Mouse (Mus musculus): ENCODE measurements around the gene Btn1a1. TPM values are rescaled to one million over a fixed set of nuclear protein-coding genes. Genes with fewer than 3 reads are reported as not detected.

Gene Btn1a1
- 0.06 TPM for polyA plus RNA-seq (2021)

GRCm38 (mm10) chr13:23465600-23466109 is at the start of gene Btn1a1:
Btn1a1 (minus strand) TSS chr13:23465901.
- ATAC-seq = peak; percentile 42
- H3K27me3 ChIP-seq = no peaks in the 10 kb centered on the region
- CTCF ChIA-PET = no interaction called here
- POLR2A ChIA-PET = no interaction called here
- in situ Hi-C loops (cut with MboI; ENCODE audit: low pct_unique_long_range_greater_than_20kb) = no loop called here
- TF ChIP-seq CTCF (IDR thresholded peaks at IDR 0.05) = no peak
- DNase-seq (ENCODE audit: low read depth, low spot score) = no peak

- H3K27me3 ChIP-seq = no peaks in the 10 kb centered on the region
- TF ChIP-seq CTCF (IDR thresholded peaks at IDR 0.05) = no peak
Measured at GRCm38 (mm10) chr13:23515281-23515680, 49.6 kb upstream of the Btn1a1 start.

GRCm38 (mm10) chr13:23513517-23513916 is 47.8 kb upstream of the Btn1a1 start:
- ATAC-seq (no peak), DNase-seq (ENCODE audit: low read depth, low spot score) (no peak)
- in situ Hi-C loops (cut with MboI; ENCODE audit: low pct_unique_long_range_greater_than_20kb) = loop anchor here (10.0 kb wide), 1 partner anchor 219 kb away; no protein-coding TSS in a partner anchor
- no peaks in the 10 kb centered on the region for H3K27me3 ChIP-seq
- ChIA-PET POLR2A (no interaction called here), CTCF (interaction anchor here (1.3 kb wide), 1 partner anchor 47 kb away, joined by 3 read pairs; no protein-coding TSS in a partner anchor)
- no peak for TF ChIP-seq CTCF (IDR thresholded peaks at IDR 0.05)

More at GRCm38 (mm10) chr13:23515281-23515680, 49.6 kb upstream of the Btn1a1 start:
- in situ Hi-C loops (cut with MboI; ENCODE audit: low pct_unique_long_range_greater_than_20kb) = loop anchor here (5.0 to 10.0 kb wide), 2 partner anchors 220 to 1573 kb away; no protein-coding TSS in a partner anchor
- ChIA-PET CTCF (no interaction called here), POLR2A (no interaction called here)
- DNase-seq (ENCODE audit: low read depth, low spot score) (no peak), ATAC-seq (no peak)

GRCm38 (mm10) chr13:23510127-23510526 is 44.4 kb upstream of the Btn1a1 start:
- ChIA-PET CTCF (no interaction called here), POLR2A (no interaction called here)
- H3K27me3 ChIP-seq = no peaks in the 10 kb centered on the region
- ATAC-seq (no peak), DNase-seq (ENCODE audit: low read depth, low spot score) (no peak)
- TF ChIP-seq CTCF (IDR thresholded peaks at IDR 0.05) = no peak
- in situ Hi-C loops (cut with MboI; ENCODE audit: low pct_unique_long_range_greater_than_20kb) = loop anchor here (10.0 kb wide), 1 partner anchor 215 kb away; no protein-coding TSS in a partner anchor

- in situ Hi-C loops (cut with MboI; ENCODE audit: low pct_unique_long_range_greater_than_20kb) = no loop called here
Measured at GRCm38 (mm10) chr13:23506819-23507515, 41.3 kb upstream of the Btn1a1 start.

GRCm38 (mm10) chr13:23506351-23506750 is 40.6 kb upstream of the Btn1a1 start:
- CTCF ChIA-PET = no interaction called here
- H3K27me3 ChIP-seq = no peaks in the 10 kb centered on the region
- DNase-seq (ENCODE audit: low read depth, low spot score) = no peak
- in situ Hi-C loops (cut with MboI; ENCODE audit: low pct_unique_long_range_greater_than_20kb) = no loop called here
- POLR2A ChIA-PET = no interaction called here
- no peak for ATAC-seq
- TF ChIP-seq CTCF (IDR thresholded peaks at IDR 0.05) = no peak

More at GRCm38 (mm10) chr13:23506819-23507515, 41.3 kb upstream of the Btn1a1 start:
- H3K27me3 ChIP-seq = no peaks in the 10 kb centered on the region
- no peak for ATAC-seq
- POLR2A ChIA-PET = no interaction called here
- CTCF ChIA-PET = no interaction called here
- DNase-seq (ENCODE audit: low read depth, low spot score) = no peak
- TF ChIP-seq CTCF (IDR thresholded peaks at IDR 0.05) = no peak

- in situ Hi-C loops (cut with MboI; ENCODE audit: low pct_unique_long_range_greater_than_20kb) = no loop called here
- POLR2A ChIA-PET = no interaction called here
- H3K27me3 ChIP-seq = no peaks in the 10 kb centered on the region
- DNase-seq (ENCODE audit: low read depth, low spot score) (no peak), ATAC-seq (no peak)
- CTCF ChIA-PET = interaction anchor here (1.1 kb wide), 1 partner anchor 11 kb away, joined by 4 read pairs; no protein-coding TSS in a partner anchor
- no peak for TF ChIP-seq CTCF (IDR thresholded peaks at IDR 0.05)
Measured at GRCm38 (mm10) chr13:23505662-23506345, 40.1 kb upstream of the Btn1a1 start.

GRCm38 (mm10) chr13:23503797-23504196 is 38.1 kb upstream of the Btn1a1 start:
- no peaks in the 10 kb centered on the region for H3K27me3 ChIP-seq
- ChIA-PET CTCF (no interaction called here), POLR2A (no interaction called here)
- in situ Hi-C loops (cut with MboI; ENCODE audit: low pct_unique_long_range_greater_than_20kb) = no loop called here
- TF ChIP-seq CTCF (IDR thresholded peaks at IDR 0.05) = no peak
- no peak for ATAC-seq
- no peak for DNase-seq (ENCODE audit: low read depth, low spot score)

GRCm38 (mm10) chr13:23502916-23503315 is 37.2 kb upstream of the Btn1a1 start:
- TF ChIP-seq CTCF (IDR thresholded peaks at IDR 0.05) = no peak
- DNase-seq (ENCODE audit: low read depth, low spot score) (no peak), ATAC-seq (no peak)
- in situ Hi-C loops (cut with MboI; ENCODE audit: low pct_unique_long_range_greater_than_20kb) = no loop called here
- ChIA-PET CTCF (no interaction called here), POLR2A (no interaction called here)
- H3K27me3 ChIP-seq = no peaks in the 10 kb centered on the region

GRCm38 (mm10) chr13:23502031-23502567 is 36.4 kb upstream of the Btn1a1 start:
- no peak for DNase-seq (ENCODE audit: low read depth, low spot score)
- ATAC-seq = no peak
- H3K27me3 ChIP-seq = no peaks in the 10 kb centered on the region
- no peak for TF ChIP-seq CTCF (IDR thresholded peaks at IDR 0.05)
- in situ Hi-C loops (cut with MboI; ENCODE audit: low pct_unique_long_range_greater_than_20kb) = no loop called here
- ChIA-PET CTCF (interaction anchor here (1.0 kb wide), 1 partner anchor 23 kb away, joined by 4 read pairs; no protein-coding TSS in a partner anchor), POLR2A (no interaction called here)

- ChIA-PET CTCF (interaction anchor here (1.0 kb wide), 1 partner anchor 23 kb away, joined by 4 read pairs; no protein-coding TSS in a partner anchor), POLR2A (no interaction called here)
- TF ChIP-seq CTCF (IDR thresholded peaks at IDR 0.05) = no peak
- no peaks in the 10 kb centered on the region for H3K27me3 ChIP-seq
- in situ Hi-C loops (cut with MboI; ENCODE audit: low pct_unique_long_range_greater_than_20kb) = no loop called here
- ATAC-seq = no peak
- DNase-seq (ENCODE audit: low read depth, low spot score) = no peak
Measured at GRCm38 (mm10) chr13:23501511-23501910, 35.8 kb upstream of the Btn1a1 start.
